Mouse (Mus musculus): ENCODE data around the gene Mas1.

DNA sequence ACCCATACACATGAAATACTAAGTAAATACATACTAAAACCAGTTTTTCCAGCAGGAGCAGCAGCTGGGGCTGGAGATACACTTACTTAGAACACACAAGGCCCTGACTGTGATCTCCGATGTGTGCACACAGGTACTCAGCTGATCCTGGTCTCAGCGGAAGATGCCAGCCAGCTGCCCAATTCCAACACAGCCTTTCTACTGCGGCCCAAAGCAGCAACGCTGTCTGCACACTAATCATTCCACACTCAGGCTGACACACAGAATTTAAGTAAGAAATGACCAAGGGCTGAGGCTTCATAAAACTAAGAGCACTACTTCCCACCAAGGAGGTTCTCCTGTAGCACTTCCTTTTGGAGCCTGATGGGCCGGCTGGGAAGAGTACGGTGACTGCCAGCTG lies 34.3 kb upstream of the Mas1 start:
- TF ChIP-seq GATA1 (IDR thresholded peaks at IDR 0.05; ENCODE audit: borderline replicate concordance, low read length) (no peak), FLI1 (IDR thresholded peaks at IDR 0.05; ENCODE audit: low read length) (no peak)

All from megakaryocyte, embryonic 14.5 days (primary cell).